In the genomic region with DNA sequence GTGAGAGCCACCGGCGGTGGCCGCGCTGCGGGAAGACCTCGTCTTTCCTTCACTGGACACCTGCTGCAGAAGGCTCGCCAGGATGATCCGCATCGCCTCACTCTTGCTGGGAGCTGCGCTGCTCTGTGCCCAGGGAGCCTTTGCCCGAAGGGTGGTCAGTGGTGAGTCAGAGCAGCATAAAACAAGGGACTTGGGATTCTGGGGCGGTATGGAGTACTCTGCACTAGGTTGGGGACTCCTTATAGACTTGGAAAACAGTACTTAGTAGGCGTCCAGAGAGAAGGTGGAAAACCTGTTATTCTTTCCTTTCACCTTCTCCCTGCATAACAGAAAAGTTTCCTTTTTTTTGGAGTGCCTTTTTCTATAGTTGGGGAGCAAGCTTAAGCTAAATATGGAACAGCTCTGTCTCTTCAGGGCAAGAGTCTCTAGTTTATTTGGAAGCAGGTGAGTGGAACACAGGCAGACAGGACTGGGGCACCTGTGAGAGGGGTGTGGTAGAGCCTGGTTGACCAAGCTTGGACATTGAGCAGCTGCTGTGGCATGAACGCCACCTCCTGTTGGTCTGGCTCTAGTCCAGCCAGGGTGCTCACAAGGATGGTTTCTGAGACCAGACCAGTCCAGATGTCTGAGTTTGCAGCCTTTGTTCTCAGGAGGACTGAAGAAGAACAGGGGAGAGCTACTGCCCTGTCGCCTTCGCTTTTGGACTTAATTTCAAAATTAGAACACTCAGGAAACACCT, we compare ENCODE assay signal across 8 mouse cellular contexts. TPM values are rescaled to one million over a fixed set of nuclear protein-coding genes. Genes with fewer than 3 reads are reported as not detected.
DNase-seq lines count a peak whose midpoint lies in the region; ATAC-seq lines count a peak whose summit lies in the region.

No protein-coding gene starts in this region.

- WGBS in heart, embryonic 12.5 days = 12% methylated on average over 16 of the region's 16 CpGs
- 10% methylated on average over 16 of the region's 16 CpGs for WGBS in hindbrain, embryonic 12.5 days
- WGBS in midbrain, embryonic 13.5 days = 13% methylated on average over 16 of the region's 16 CpGs

- H3K27ac ChIP-seq in heart, embryonic 12.5 days (ENCODE audit: poor library complexity, severe bottlenecking) = no peak overlapping the region
- no peak overlapping the region for H3K27ac ChIP-seq in brown adipose tissue, adult 24 weeks (replicated peaks; ENCODE audit: low read depth, low read length)
- no peak overlapping the region for H3K27ac ChIP-seq in hindbrain, embryonic 12.5 days
- no peak overlapping the region for H3K27ac ChIP-seq in midbrain, embryonic 13.5 days

- no peak for ATAC-seq in heart, embryonic 12.5 days (ENCODE audit: insufficient number of reproducible peaks, low FRiP score)
- ATAC-seq in hindbrain, embryonic 12.5 days (ENCODE audit: low FRiP score) = 0 out of 2 replicates have a peak, but pooled peaks have one; percentile 43
- peak; percentile 82 for ATAC-seq in midbrain, embryonic 13.5 days
- no peak for ATAC-seq in activated CD4-positive, CD25-positive, alpha-beta regulatory T cell, adult 4 months

- peak overlapping the region; percentile 85 for H3K4me2 ChIP-seq in heart, embryonic 12.5 days
- peak overlapping the region; percentile 97 for H3K4me2 ChIP-seq in hindbrain, embryonic 12.5 days (replicated peaks)
- H3K4me2 ChIP-seq in midbrain, embryonic 13.5 days (replicated peaks) = peak overlapping the region; percentile 98

- intact Hi-C loops in heart, postnatal 14 days (cut with DNase I) = no loop called here

- H3K27me3 ChIP-seq in heart, embryonic 12.5 days (replicated peaks) = 0 out of 2 replicates have a peak, but pooled peaks cover 5% of the 10 kb centered on the region
- H3K27me3 ChIP-seq in hindbrain, embryonic 12.5 days = 0 out of 2 replicates have a peak, but pooled peaks cover 4% of the 10 kb centered on the region
- peaks cover 8% of the 10 kb centered on the region; the same call in 1 of the 2 replicates for H3K27me3 ChIP-seq in midbrain, embryonic 13.5 days

- H3K4me1 ChIP-seq in heart, embryonic 12.5 days (replicated peaks) = 0 out of 2 replicates have a peak, but pooled peaks cover 5% of the 10 kb centered on the region
- peaks cover 6% of the 10 kb centered on the region for H3K4me1 ChIP-seq in brown adipose tissue, adult 24 weeks (ENCODE audit: control insufficient read depth, insufficient read depth, insufficient read length, low read length)
- peaks cover 13% of the 10 kb centered on the region for H3K4me1 ChIP-seq in hindbrain, embryonic 12.5 days
- peaks cover 16% of the 10 kb centered on the region for H3K4me1 ChIP-seq in midbrain, embryonic 13.5 days (replicated peaks)

- peak overlapping the region; percentile 48; the same call in 1 of the 2 replicates for H3K9ac ChIP-seq in heart, embryonic 12.5 days
- peak overlapping the region; percentile 65 for H3K9ac ChIP-seq in hindbrain, embryonic 12.5 days
- peak overlapping the region; percentile 72 for H3K9ac ChIP-seq in midbrain, embryonic 13.5 days (replicated peaks)

- H3K9me3 ChIP-seq in heart, embryonic 12.5 days (replicated peaks) = no peaks in the 10 kb centered on the region
- H3K9me3 ChIP-seq in hindbrain, embryonic 12.5 days (replicated peaks) = no peaks in the 10 kb centered on the region
- no peaks in the 10 kb centered on the region for H3K9me3 ChIP-seq in midbrain, embryonic 13.5 days

- H3K4me3 ChIP-seq in heart, embryonic 12.5 days = peak overlapping the region; percentile 47
- H3K4me3 ChIP-seq in brown adipose tissue, adult 24 weeks (ENCODE audit: insufficient read depth, low read depth, low read length) = peak overlapping the region; percentile 30; the same call in 1 of the 2 replicates
- peak overlapping the region; percentile 44 for H3K4me3 ChIP-seq in hindbrain, embryonic 12.5 days
- H3K4me3 ChIP-seq in midbrain, embryonic 13.5 days (replicated peaks) = peak overlapping the region; percentile 61

- DNase-seq in heart, postnatal 14 days = no peak
- DNase-seq in layer of hippocampus, postnatal 36 days = no peak
- DNase-seq in frontal cortex, postnatal 36 days (ENCODE audit: low spot score in 2 of 2) = no peak

- H3K36me3 ChIP-seq in heart, embryonic 12.5 days = no peaks in the 10 kb centered on the region
- no peaks in the 10 kb centered on the region for H3K36me3 ChIP-seq in hindbrain, embryonic 12.5 days
- H3K36me3 ChIP-seq in midbrain, embryonic 13.5 days = no peaks in the 10 kb centered on the region

RNA-seq across cellular contexts. Expression of gene Chodl, which starts 0.7 kb away (rescaled TPM):
- polyA plus RNA-seq in heart, embryonic 12.5 days (2016; fragmentation: Nextera tagmentation; extraction: Ambion mirVana) = 0.33 TPM in 1 of 2 replicates, not detected in the other
- total RNA-seq in heart, postnatal 14 days (2021) = under 1 TPM in 1 of 2 experiments, not detected in 1; 0.15 TPM
- not detected in 2 replicates for polyA plus RNA-seq in brown adipose tissue, adult 24 weeks (2012; ENCODE audit: insufficient read depth, insufficient read length, missing spikeins)
- polyA plus RNA-seq in hindbrain, embryonic 12.5 days (2016; fragmentation: Nextera tagmentation; extraction: Ambion mirVana) = 6.1 and 8.3 TPM in 2 replicates
- polyA plus RNA-seq in midbrain, embryonic 13.5 days (2015; fragmentation: Nextera tagmentation; extraction: Ambion mirVana) = 3.1 and 3.4 TPM in 2 replicates
- not detected for polyA plus RNA-seq in activated CD4-positive, CD25-positive, alpha-beta regulatory T cell, adult 4 months (2017; shearing (Covaris generic))
- under 1 TPM; 0.20 to 0.47 TPM for total RNA-seq in layer of hippocampus, postnatal 36 days (2021)

Comparison
In these comparisons a context has a peak if more than half of its experiments do, and no peak if none do; other contexts are left out.
1. ATAC-seq: peak in hindbrain, embryonic 12.5 days (single experiment) and midbrain, embryonic 13.5 days (single experiment); none in heart, embryonic 12.5 days (single experiment) and activated CD4-positive, CD25-positive, alpha-beta regulatory T cell, adult 4 months (single experiment).
2. Peak in every context shown above with its lines, with median percentiles within 50 percentile points of each other: H3K4me2 ChIP-seq, H3K4me3 ChIP-seq and H3K9ac ChIP-seq.